Mouse (Mus musculus): ENCODE data around the gene 4930518I15Rik.
"Not testable (repeated sequence)": the region's sequence is repeated elsewhere in the genome, so short reads cannot be mapped to it uniquely, and the experiment has no call there.

Gene 4930518I15Rik

GRCm38 (mm10) chr2:156857835-156858234, at the start of gene 4930518I15Rik:
Gene 4930518I15Rik (minus strand): TSS chr2:156857946.
- DNase-seq (ENCODE audit: low read depth, low spot score): no peak

GRCm38 (mm10) chr2:156905931-156906330, 48.2 kb upstream of the 4930518I15Rik start:
- not testable (repeated sequence) for DNase-seq (ENCODE audit: low read depth, low spot score)

GRCm38 (mm10) chr2:156904976-156905717, 47.4 kb upstream of the 4930518I15Rik start:
- DNase-seq (ENCODE audit: low read depth, low spot score): peak; percentile 56

DNA sequence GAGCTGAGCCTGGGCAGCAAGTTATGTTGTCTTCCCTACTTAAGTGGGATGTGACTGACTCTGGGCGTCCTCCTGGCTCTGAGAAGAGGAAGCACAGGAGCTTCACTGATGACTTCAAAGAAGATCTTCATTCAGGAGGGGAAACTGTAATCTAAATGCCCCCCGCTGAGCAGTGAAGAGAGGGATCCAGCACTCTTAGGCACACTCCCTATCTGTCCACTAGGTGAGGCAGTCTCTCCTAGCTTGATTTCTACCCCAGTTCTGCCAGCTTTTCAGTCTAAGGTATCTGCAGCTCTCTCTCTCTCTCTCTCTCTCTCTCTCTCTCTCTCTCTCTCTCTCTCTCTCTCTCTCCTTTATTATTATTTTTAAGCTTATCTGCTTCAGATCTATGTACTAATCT, 45.6 kb upstream of the 4930518I15Rik start:
- no peak for DNase-seq (ENCODE audit: low read depth, low spot score)

GRCm38 (mm10) chr2:156902411-156902810, 44.7 kb upstream of the 4930518I15Rik start:
- not testable (repeated sequence) for DNase-seq (ENCODE audit: low read depth, low spot score)

DNA sequence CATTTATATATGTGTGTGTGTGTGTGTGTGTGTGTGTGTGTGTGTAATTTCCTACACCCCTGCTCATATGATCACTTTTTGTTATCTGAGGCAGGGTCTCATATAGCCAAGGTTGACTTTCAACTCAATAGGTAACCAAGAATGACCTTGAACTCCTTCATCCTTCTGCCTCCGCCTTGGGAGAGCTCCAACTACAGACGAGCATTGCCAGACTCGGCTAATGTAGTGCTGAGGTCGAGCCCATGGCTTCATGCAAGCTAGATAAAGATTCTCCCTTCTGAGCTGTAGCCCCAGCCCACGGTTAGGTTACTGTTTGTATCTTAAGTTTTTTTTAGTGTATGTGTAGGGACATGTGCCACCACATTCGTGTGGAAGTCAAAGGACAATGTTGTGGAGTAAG, 44.1 kb upstream of the 4930518I15Rik start:
- no peak for DNase-seq (ENCODE audit: low read depth, low spot score)

- DNase-seq (ENCODE audit: low read depth, low spot score): no peak
Measured at GRCm38 (mm10) chr2:156901344-156901743, 43.6 kb upstream of the 4930518I15Rik start.

DNA sequence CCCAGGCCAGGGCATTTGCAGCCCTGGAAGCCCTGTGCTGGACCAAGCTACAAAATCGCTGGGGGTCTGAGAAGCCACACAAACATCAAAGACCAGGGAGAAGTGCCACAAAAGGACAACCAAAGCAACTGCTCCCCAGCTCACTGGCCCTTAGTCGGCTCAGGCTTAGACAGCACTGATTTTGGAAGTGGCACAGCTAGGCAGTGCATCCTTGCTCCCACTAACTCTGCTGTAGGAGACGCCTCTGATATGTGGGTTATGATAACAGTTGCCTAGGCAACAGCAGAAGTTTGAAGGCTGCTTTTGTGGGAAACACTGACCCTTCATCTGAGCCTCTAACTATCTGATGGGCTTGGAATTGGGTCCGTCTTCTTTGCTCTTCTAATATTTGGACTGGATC, 41.4 kb upstream of the 4930518I15Rik start:
- no peak for DNase-seq (ENCODE audit: low read depth, low spot score)

GRCm38 (mm10) chr2:156898374-156898773, 40.6 kb upstream of the 4930518I15Rik start:
- DNase-seq (ENCODE audit: low read depth, low spot score): no peak

- DNase-seq (ENCODE audit: low read depth, low spot score): no peak
Measured at GRCm38 (mm10) chr2:156897034-156897433, 39.3 kb upstream of the 4930518I15Rik start.

- no peak for DNase-seq (ENCODE audit: low read depth, low spot score)
Measured at GRCm38 (mm10) chr2:156896384-156896914, 38.7 kb upstream of the 4930518I15Rik start.

DNA sequence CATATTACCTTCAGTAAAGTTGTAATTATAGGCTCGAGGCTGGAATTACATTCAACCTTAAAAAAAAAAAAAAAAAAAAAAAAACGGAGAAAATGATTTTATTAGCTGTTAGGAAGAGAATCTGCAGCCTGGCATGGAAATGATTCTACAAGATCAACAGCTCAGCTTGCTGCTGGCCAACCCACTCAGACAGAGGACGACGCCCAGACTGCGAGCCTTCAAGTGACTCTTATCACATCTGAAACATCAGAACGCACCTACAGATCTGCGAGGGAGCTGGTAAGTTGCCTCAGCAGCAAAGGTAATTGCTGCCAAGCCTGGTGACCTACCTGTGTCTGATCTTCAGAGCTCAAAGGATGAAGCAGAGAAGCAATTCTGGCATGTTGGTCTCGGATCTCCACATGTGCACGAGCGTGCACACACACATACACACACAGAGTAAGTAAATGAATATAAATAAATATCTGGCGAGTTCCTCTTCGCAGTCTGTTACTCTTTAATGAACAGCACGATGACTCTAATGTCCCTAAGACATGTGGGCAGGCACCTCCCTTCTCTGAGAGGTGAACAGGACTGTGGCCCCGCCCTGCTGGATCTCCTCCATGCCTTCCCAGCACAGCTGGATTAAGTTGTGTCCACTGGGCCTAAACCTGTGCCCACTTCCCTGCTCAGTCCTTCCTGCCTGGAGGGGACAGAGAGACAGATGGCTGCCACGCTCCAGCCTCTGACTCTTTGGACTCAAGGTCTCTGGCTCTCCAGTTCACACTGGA, 36.9 kb upstream of the 4930518I15Rik start:
- DNase-seq (ENCODE audit: low read depth, low spot score): no peak

GRCm38 (mm10) chr2:156892821-156893220, 35.1 kb upstream of the 4930518I15Rik start:
- DNase-seq (ENCODE audit: low read depth, low spot score): no peak

DNA sequence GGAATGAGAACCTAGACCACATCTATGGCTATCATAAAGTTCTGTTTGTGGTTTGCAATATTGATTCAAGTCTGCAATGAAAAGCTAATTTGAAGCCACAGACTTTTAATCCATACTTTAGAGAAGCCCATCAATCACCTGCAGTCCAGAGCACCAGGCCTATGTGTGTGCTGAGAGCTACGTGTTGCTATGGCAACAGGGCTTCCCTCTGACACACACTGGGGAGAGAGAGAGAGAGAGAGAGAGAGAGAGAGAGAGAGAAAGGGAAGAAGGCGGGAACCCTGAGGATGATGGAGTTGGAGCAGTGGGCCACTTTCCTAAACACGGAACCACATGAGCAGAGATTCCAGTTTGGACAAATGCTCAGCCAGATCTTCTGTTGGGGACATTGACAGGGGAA, 34.5 kb upstream of the 4930518I15Rik start:
- no peak for DNase-seq (ENCODE audit: low read depth, low spot score)

DNA sequence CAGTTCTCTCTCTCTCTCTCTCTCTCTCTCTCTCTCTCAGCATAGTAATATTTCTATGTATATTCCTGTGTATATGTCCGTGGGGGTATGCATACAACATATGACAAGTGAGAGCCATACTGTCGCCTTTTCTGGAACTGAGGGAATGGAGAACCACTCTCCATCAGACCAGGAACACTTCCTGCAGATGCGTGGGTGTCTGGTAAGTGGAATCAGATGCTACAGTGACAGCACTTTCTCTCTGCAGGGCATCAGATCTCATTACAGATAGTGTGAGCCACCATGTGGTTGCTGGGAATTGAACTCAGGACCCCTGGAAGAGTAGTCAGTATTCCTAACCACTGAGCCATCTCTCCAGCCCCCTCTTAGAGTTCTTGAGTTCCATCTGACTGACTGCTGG, 30.7 kb upstream of the 4930518I15Rik start:
- no peak for DNase-seq (ENCODE audit: low read depth, low spot score)

DNA sequence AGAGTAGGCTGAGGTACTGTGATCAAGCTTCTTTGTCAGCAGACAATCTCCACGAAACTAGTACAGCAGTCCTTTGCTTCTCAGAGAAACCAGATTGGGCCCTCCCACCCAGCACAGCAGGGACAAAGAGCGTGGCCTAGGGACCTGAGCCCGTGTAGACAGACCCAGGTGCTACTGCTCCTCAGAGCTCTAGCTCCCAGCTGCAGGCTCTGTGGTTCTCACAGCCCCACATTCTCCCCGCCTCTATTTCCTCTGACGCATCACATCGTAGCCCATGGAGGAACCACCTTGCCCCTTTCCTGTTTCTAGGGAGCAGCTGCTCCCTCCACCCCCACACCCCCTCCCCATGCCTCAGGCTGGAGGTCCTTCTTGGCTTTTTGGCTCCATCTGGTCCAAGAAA, 29.3 kb upstream of the 4930518I15Rik start, which contains the start of gene Sla2:
Gene Sla2, minus strand, starts transcription at position 176 of the 400 bp plus-strand sequence.
- no peak for DNase-seq (ENCODE audit: low read depth, low spot score)

- no peak for DNase-seq (ENCODE audit: low read depth, low spot score)
Measured at GRCm38 (mm10) chr2:156886084-156886631, 28.4 kb upstream of the 4930518I15Rik start.

DNA sequence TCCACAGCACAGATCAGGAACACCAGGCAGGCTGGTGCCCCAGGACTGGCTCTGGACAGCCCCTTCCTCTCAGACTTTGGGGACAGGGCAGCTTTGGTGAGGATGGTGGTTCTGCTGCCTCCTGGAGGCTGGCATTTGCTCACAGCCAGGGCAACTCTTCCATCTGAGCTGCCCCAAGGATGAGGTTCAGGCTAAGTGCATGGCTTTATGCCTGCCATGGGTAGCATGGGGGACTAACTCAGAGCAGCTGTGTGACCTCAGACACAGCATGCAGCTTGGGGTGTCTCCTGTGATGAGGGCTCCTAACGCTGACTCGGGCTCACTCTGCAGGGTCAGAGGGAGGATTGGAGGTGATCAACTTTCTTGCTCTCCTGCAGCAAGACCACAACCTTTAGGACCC, 27.9 kb upstream of the 4930518I15Rik start:
- DNase-seq (ENCODE audit: low read depth, low spot score): not testable (repeated sequence)

DNA sequence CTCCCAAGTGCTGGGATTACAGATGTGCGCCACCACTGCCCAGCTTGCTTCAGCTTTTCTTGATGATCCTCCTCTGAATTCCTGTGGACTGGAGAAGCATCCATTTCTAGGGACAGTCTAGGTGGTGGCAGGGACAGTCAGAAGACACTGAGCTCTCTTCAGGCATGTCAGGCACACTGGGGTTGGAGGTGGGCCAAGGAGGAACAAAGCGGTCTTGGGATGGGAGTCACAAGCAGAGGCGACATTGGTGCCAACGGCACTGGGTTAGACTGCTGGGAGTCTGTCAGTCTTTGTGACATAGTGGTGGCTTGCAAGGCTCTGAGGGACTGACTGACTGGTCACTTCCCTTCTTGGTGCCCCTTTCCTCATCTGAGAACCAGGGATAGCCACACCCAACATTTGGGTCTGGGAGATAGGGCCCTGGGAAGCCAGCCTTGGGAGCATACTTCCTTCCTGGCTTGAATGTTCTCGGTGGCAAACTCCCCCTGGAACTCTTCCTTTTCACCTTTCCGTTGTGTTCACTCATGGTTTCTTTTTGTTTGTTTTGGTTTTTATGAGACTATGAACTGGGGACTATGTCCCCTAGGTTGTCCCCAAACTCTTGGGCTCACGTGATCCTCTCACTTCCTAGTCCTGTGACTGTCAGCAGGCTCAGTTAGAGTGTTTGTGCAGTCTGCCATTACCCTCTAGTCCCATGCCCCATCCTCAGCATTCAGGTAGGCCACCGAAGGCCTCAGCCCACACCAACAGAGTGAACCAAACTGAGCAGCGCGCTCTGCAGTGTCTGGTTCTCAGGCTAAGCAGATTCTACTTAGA, 26.9 kb upstream of the 4930518I15Rik start:
- no peak for DNase-seq (ENCODE audit: low read depth, low spot score)

GRCm38 (mm10) chr2:156882431-156883001, 24.8 kb upstream of the 4930518I15Rik start:
- no peak for DNase-seq (ENCODE audit: low read depth, low spot score)

- no peak for DNase-seq (ENCODE audit: low read depth, low spot score)
Measured at GRCm38 (mm10) chr2:156879541-156879940, 21.8 kb upstream of the 4930518I15Rik start.
